Mouse (Mus musculus) lung, postnatal 0 days (tissue): ENCODE results near the gene Trim47.

Experiments used
- CTCF ChIP-seq: IDR thresholded peaks from 2 replicates; pipeline ENCODE4 v1.5.1; 2016; ENCODE audit warnings: antibody characterized with exemption, mild to moderate bottlenecking
- EP300 ChIP-seq: IDR thresholded peaks from 2 replicates; pipeline ENCODE4 v1.6.1; 2016; ENCODE audit warnings: antibody characterized with exemption, mild to moderate bottlenecking, control low read depth

DNA sequence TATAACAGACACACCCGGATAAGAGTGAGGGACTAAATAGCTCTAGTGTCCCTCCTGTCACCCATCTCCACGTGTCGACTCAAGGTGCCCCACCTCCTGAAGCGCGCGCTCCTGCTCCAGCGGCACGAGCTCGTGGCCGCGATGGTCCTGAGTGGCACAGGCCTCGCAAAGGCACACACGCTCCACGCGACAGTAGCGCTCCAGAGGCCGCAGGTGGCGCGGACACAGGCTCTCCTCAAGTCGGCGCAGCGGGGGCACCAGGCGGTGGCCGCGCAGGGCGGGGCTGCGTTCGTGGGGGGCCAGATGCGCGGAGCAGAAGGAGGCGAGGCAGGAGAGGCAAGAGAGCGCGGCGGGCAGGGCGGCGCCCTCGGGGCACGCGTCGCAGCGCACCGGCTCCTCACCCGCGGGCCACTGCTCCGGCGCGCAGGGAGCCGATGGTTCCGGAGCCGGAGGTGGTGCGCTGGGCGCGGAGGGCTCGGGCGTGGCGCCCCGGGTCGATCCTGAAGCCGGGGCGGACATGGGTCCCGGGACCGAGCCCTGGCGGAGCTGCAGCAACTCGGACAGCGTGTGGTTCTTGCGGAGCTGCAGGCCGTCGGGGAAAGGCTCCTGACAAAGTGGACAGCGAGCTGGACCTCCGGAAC lies 17.4 kb downstream of the Trim47 start:
- TF ChIP-seq CTCF: peak; percentile 43
- no peak for TF ChIP-seq EP300
